Mouse (Mus musculus) left cerebral cortex, postnatal 14 days (tissue): ENCODE measurements around the gene Chic2. TPM values are rescaled to one million over a fixed set of nuclear protein-coding genes. Genes with fewer than 3 reads are reported as not detected.

Experiments used
- DNase-seq, 2 experiments: peaks; one replicate each; pipeline ENCODE4 v3.0.0; 2021 to 2022; ENCODE audit warnings: low spot score in 2 of 2, mixed read lengths in 1 of 2
- intact Hi-C: fragments of 180-260 bp; cut with DNase I; formaldehyde crosslinking; loops from one replicate; pipeline ENCODE4 v1.15.1; 2025
- long read RNA-seq, 2 experiments: library from polyadenylated mRNA; stranded (forward); transcript quantifications; one replicate each; pipeline ENCODE4 v2.0.0; 2021
- total RNA-seq, 2 experiments: library from RNA; stranded (reverse); gene quantifications; 2 replicates each; pipeline ENCODE4 v1.2.3; 2021

Chic2 gene
- total RNA-seq, result 10 to 100 TPM; 23.6 to 25.7 TPM
- long read RNA-seq, experiment 1, full-length matches to known transcripts, result 35 of 37 reads
- long read RNA-seq, experiment 1, partial matches to known transcripts, result 0 of 37 reads
- long read RNA-seq, experiment 1, other reads (novel, unspliced or antisense), result 2 of 37 reads
- long read RNA-seq, experiment 2, full-length matches to known transcripts, result 25 of 26 reads
- long read RNA-seq, experiment 2, partial matches to known transcripts, result 0 of 26 reads
- long read RNA-seq, experiment 2, other reads (novel, unspliced or antisense), result 1 of 26 reads

DNA sequence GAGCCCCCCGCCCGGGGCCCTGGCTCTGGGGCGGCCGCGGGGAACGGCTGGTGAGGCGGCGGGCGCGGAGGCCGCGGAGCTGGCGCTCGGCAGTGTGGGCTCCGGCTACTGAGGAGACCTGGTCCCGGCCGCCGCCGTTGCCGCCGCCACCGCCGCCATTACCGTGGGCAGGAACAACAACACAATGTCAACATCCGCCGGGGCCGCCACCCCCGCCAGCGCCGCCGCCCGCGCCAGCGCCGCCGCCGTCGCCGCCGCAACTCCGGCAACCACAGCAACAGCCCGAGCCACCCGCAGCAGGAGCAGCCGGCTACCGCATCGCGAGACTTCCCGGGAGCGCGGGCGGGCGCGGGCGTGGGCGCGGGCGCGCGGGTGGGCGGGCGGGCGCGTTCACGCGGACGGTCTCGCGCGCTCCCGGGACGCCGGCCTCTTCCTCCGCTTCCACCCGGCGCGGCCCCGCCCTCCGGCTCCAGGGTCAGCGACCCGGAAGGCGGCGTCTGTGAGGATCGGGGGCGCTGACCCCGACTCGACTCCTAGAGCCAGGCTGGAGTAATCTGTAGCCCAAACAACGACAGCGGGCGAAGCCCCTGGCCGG, at the start of gene Chic2:
Gene Chic2 (minus strand): TSS at position 465 of the 595 bp plus-strand sequence.
- intact Hi-C loops, result no loop called here

DNA sequence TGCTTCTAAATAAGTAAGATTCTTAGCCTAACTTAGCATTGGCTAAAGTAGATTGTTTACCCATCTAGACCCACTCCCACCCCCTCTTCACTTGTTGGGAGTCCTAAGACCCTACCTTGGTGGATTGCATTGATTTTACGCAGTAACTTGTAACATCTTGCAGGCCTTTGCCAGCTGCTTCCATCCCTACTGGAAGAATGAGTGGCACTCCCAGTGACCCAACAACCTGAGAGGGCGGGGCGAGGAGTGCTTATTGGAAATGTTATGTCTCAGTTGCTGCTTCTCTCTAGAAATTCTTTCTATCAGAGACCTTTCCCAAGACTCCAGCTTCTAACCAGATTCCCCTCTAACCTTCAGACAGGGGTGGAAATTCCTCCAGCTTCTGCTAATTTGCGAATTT, 41.3 kb upstream of the Chic2 start:
- DNase-seq, result no peak
- intact Hi-C loops, result no loop called here

More for the DNA sequence above, at the start of gene Chic2:
- DNase-seq, result peak; percentile 83 to 86

GRCm38 (mm10) chr5:75085521-75085875, 40.9 kb upstream of the Chic2 start:
- no peak for DNase-seq
- intact Hi-C loops, result no loop called here

GRCm38 (mm10) chr5:75084871-75085520, 40.4 kb upstream of the Chic2 start:
- no peak for DNase-seq
- intact Hi-C loops, result no loop called here

DNA sequence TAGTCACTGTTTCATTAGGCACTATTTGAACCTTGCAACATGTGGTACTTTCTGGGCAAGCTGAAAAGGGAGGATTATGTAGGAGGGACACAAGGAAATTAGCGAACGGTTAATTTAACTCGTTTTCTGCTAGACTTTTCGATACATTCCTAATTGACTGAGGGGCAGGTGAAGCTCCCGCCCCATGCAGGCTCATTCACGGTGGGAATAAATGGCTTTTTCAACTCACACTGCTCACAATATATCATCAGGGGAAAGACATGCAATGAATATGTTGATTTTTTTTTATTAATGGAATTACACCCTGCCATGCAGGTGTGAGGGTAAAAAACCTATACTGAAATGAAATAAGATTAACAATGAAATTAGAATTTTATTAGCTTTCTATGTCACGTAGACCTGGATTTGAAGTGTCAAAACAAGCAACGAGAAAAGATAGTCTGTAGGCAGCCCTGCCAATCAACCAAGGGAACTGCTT, 39.9 kb upstream of the Chic2 start:
- intact Hi-C loops, result no loop called here
- DNase-seq, result no peak

GRCm38 (mm10) chr5:75083591-75084392, 39.2 kb upstream of the Chic2 start:
- DNase-seq, result no peak
- intact Hi-C loops, result no loop called here

- intact Hi-C loops, result no loop called here
- DNase-seq, result no peak
Observed at GRCm38 (mm10) chr5:75083061-75083460, 38.5 kb upstream of the Chic2 start.

DNA sequence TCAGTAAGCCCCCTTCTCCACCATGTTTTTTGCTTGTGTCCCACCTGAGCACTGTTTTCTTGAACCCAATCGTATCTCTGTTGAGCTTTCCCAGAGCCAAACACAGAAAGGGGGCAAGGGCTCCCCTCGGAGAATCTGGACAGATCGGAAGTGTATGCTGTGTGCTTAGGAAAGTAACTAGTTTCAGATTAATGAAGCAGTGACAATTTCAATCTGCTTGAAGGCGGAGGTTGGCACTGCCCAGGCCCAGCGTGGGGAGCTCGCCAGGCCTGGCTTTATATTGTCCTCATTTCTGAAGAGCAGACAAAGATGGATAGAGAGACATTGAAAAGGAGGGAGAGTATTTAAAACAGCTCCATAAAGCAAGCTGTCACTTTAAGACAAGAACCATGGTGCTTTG, 37.9 kb upstream of the Chic2 start:
- intact Hi-C loops, result no loop called here
- DNase-seq, result no peak

GRCm38 (mm10) chr5:75079564-75079963, 35.0 kb upstream of the Chic2 start:
- no peak for DNase-seq
- intact Hi-C loops, result loop anchor here (5.0 kb wide), 1 partner anchor 73 kb away; the partner anchor contains the start of gene Pdgfra

DNA sequence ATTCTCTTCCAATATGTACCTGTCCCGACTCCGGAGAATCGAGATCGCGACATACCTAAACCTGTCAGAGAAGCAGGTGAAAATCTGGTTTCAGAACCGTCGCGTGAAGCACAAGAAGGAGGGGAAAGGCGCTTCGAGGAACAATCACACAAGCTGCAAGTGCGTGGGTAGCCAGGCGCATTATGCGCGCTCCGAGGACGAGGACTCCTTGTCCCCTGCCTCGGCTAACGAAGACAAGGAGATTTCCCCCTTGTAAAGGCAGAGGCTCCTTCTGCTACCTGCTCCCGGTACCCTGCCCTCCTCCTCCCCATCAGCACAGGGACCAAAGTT, 32.4 kb upstream of the Chic2 start:
- DNase-seq, result no peak
- intact Hi-C loops, result loop anchor here (5.0 kb wide), 1 partner anchor 75 kb away; the partner anchor contains the start of gene Pdgfra

DNA sequence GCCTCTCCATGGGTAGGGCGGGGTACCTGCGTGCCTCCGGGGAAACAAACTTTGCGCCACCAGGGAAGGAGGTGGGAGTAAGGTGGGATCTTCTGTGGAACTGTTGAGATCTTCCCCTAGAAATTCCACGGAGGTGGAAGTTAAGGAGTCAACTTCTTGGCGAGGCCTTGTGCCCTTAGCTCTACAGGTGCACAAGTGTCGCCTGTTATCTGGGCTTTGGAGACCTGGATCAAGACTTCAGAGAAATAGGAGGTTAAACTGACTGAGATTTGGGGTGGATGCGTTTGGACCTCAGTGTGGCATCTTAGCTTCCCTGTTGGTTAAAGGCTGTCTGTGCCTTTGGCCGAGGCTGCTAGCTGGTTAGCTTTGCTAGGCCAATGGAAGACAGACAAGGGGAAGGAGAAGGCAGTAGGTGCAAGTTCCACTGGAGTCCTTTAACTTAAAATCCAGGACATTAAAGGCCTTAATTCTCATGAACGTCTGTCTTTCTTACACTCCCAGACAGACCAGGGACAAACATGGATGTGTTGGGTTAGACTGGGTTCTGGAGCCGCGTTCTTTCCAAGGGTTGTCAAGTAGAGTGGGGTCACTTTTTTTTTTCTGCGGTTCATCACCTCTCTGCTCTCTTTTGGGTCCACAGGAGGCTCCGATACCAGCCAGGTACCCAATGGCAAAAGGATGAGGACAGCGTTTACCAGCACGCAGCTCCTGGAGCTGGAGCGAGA, 31.9 kb upstream of the Chic2 start:
- no peak for DNase-seq
- intact Hi-C loops, result loop anchor here (5.0 kb wide), 1 partner anchor 76 kb away; the partner anchor contains the start of gene Pdgfra

DNA sequence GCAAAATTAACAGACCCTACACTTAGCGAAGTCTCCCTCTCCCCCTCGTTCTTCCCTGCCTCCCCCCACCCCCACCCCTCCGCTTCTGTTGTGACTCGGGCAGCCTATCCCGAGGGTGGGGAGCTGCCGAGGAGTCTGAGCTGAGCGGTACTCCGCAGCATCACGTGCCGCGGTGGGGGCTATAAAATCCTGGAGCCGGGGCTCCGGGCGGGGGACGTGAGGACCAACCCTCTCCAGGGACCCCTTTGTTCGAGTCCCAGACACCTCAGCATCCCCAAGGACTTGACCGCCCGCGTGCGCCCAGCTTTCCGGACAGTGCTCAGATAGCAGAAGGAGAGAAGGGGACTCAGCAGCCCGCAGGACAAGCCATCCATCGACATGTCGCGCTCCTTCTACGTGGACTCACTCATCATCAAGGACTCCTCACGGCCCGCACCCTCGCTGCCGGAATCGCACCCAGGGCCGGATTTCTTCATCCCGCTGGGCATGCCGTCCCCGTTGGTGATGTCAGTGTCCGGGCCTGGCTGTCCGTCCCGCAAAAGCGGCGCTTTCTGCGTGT, 30.9 kb upstream of the Chic2 start, which contains the start of gene Gsx2:
Gene Gsx2 (plus strand): TSS at position 219 of the 559 bp plus-strand sequence.
- DNase-seq, result no peak
- intact Hi-C loops, result loop anchor here (5.0 kb wide), 1 partner anchor 77 kb away; the partner anchor contains the start of gene Pdgfra

GRCm38 (mm10) chr5:75074537-75075382, 30.2 kb upstream of the Chic2 start:
- intact Hi-C loops, result loop anchor here (5.0 kb wide), 1 partner anchor 78 kb away; the partner anchor contains the start of gene Pdgfra
- DNase-seq, result no peak

DNA sequence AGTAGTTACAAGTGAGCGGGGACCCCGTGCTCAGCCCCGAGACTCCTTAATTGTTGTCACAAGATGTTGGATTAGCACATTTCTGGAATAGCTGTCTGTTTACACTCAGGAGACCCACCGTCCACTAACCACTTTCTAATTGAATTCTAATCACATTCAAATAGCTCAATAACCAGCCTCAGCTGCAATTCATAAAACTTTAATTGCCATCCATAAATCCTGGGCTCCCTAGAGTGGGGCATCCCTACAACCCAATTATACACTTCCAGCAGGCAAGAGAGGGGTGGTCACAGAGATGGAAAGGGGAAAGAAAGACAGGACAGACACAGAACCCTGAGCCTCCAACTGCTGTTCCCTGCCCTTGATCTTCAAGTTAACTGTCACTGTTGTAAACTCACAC, 29.6 kb upstream of the Chic2 start:
- intact Hi-C loops, result no loop called here
- no peak for DNase-seq

DNA sequence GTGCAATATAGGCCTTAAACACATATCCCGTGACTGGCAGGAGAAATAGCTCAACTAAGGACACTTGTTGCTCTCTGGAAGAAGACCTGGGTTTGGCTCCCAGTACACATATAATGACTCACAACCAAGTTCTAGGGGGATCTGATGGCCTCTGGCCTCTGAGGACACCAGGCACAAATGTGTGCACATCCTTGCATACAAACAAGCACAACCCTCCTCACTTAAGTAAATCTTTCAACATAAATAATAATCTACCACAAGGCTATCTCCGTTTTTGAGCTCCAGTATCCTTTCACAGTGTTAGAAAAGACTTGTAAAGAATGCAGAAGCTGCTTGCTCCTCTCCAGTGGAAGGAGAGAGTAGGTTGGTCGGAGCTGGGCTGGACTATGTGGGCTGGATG, 29.1 kb upstream of the Chic2 start:
- DNase-seq, result no peak
- intact Hi-C loops, result no loop called here

GRCm38 (mm10) chr5:75073167-75073566, 28.6 kb upstream of the Chic2 start:
- no peak for DNase-seq
- intact Hi-C loops, result no loop called here

DNA sequence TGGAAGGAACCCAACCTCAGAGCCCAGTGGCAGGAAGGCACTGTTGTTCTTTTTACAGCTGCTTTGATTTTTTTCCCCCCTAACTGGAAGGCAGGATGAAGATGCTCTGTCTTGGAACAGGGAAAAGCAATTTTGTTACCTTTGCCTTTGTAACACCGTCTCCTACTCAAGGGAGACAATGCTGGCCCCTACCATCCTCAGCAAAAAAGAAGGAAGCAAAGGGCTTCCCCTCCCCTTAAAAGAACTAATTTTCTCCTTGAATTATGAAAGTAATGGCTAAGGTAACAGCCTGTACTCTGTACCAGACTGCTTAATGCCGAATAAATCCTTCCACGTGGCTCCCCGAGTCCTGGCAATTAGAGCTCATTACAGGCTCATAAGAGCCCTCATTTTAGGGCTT, 28.0 kb upstream of the Chic2 start:
- intact Hi-C loops, result no loop called here

DNA sequence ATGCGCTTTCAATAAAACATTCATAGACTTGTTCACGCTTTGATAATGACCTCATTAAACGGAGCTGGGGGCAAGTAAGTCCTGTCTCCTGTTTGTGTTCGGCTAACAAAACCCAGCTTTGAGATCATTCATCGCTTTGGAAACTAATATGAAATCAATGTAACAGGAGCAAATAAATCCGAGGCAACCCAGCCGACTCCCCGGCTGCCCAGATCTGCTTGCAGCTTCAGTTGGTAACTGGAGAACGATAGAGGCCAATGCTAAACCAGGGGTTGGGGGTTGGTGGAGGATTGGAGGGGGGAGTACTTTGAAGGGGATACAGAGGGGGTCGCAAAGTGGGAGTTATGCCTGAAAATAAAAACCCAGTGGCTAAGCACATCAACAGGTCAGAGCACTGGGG, 27.4 kb upstream of the Chic2 start:
- no peak for DNase-seq
- intact Hi-C loops, result no loop called here

More for the DNA sequence above, 28.0 kb upstream of the Chic2 start:
- DNase-seq, result no peak
